ENCODE assay signal across 8 mouse cellular contexts in genomic region chr11:115536856-115537568, GRCm38 (mm10). TPM values are rescaled to one million over a fixed set of nuclear protein-coding genes. Genes with fewer than 3 reads are reported as not detected.
DNase-seq lines count a peak whose midpoint lies in the region; ATAC-seq lines count a peak whose summit lies in the region.

No protein-coding gene starts in this region.

- H3K4me2 ChIP-seq in heart, embryonic 14.5 days (ENCODE audit: low read length), result peak overlapping the region; percentile 90
- peak overlapping the region; percentile 85 for H3K4me2 ChIP-seq in hindbrain, embryonic 12.5 days (replicated peaks)
- peak overlapping the region; percentile 39 for H3K4me2 ChIP-seq in midbrain, embryonic 11.5 days

- H3K4me1 ChIP-seq in heart, embryonic 14.5 days (ENCODE audit: control insufficient read depth in 2 of 2, insufficient read depth in 2 of 2, low read length in 2 of 2), result peaks cover 3 to 11% of the 10 kb centered on the region in 2 experiments; a peak in 2 of 4 replicates
- H3K4me1 ChIP-seq in hindbrain, embryonic 12.5 days, result peaks cover 10% of the 10 kb centered on the region
- H3K4me1 ChIP-seq in midbrain, embryonic 11.5 days (ENCODE audit: control insufficient read depth, insufficient read depth, low read length), result peaks cover 11% of the 10 kb centered on the region

- H3K9ac ChIP-seq in heart, embryonic 14.5 days (ENCODE audit: low read length), result no peak overlapping the region
- H3K9ac ChIP-seq in hindbrain, embryonic 12.5 days, result no peak overlapping the region
- H3K9ac ChIP-seq in midbrain, embryonic 11.5 days (ENCODE audit: low read length), result peak overlapping the region; percentile 24; the same call in 1 of the 2 replicates

- WGBS in heart, embryonic 14.5 days, result 83% methylated on average over 10 of the region's 10 CpGs
- 81% methylated on average over 10 of the region's 10 CpGs for WGBS in hindbrain, embryonic 12.5 days
- 89% methylated on average over 10 of the region's 10 CpGs for WGBS in midbrain, embryonic 11.5 days

- H3K4me3 ChIP-seq in heart, embryonic 14.5 days (ENCODE audit: control insufficient read depth in 1 of 2, insufficient read depth in 1 of 2, low read depth in 1 of 2, low read length in 2 of 2), result peak overlapping the region; percentile 30 to 96; a peak in 2 of 4 replicates
- peak overlapping the region; percentile 95; the same call in 1 of the 2 replicates for H3K4me3 ChIP-seq in hindbrain, embryonic 12.5 days
- H3K4me3 ChIP-seq in midbrain, embryonic 11.5 days (ENCODE audit: low read depth, low read length), result no peak overlapping the region

- intact Hi-C loops in heart, postnatal 36 days (cut with DNase I), result loop anchor here (2.0 kb wide), 1 partner anchor 28 kb away; the partner anchor contains the start of gene Nup85

- H3K27me3 ChIP-seq in heart, embryonic 14.5 days (ENCODE audit: control insufficient read depth, insufficient read depth, low read length), result no peaks in the 10 kb centered on the region
- H3K27me3 ChIP-seq in hindbrain, embryonic 12.5 days, result no peaks in the 10 kb centered on the region
- no peaks in the 10 kb centered on the region for H3K27me3 ChIP-seq in midbrain, embryonic 11.5 days (ENCODE audit: control insufficient read depth, insufficient read depth, low read length)

- peaks cover 22% of the 10 kb centered on the region for H3K36me3 ChIP-seq in heart, embryonic 14.5 days (ENCODE audit: control insufficient read depth, insufficient read depth, low read length)
- peaks cover 21% of the 10 kb centered on the region for H3K36me3 ChIP-seq in hindbrain, embryonic 12.5 days
- peaks cover 15% of the 10 kb centered on the region for H3K36me3 ChIP-seq in midbrain, embryonic 11.5 days (ENCODE audit: control insufficient read depth, insufficient read depth, low read length)

- ATAC-seq in heart, embryonic 14.5 days (ENCODE audit: insufficient number of reproducible peaks, insufficient read depth, low FRiP score, low read depth), result no peak
- ATAC-seq in hindbrain, embryonic 12.5 days (ENCODE audit: low FRiP score), result no peak
- 0 out of 2 replicates have a peak, but pooled peaks have one; percentile 8 for ATAC-seq in midbrain, embryonic 11.5 days (ENCODE audit: low FRiP score)
- no peak for ATAC-seq in granulocyte monocyte progenitor cell, adult 5-6 weeks (replicated peaks; ENCODE audit: poor library complexity, severe bottlenecking)

- DNase-seq in heart, postnatal 36 days, result no peak
- peak; percentile 69 for DNase-seq in 3T3-L1 (ENCODE audit: low read depth, low spot score)
- DNase-seq in NIH3T3 (ENCODE audit: low read depth), result peak; percentile 57
- no peak for DNase-seq in midbrain, embryonic 11.5 days (ENCODE audit: low spot score, missing footprints)
- DNase-seq in thymus, postnatal 4 days, result peak; percentile 48

- peak overlapping the region; percentile 96 to 100 for H3K27ac ChIP-seq in heart, embryonic 14.5 days (replicated peaks in 1 of 2; ENCODE audit: control insufficient read depth in 1 of 2, insufficient read depth in 1 of 2, low read depth in 2 of 2, low read length in 2 of 2)
- H3K27ac ChIP-seq in hindbrain, embryonic 12.5 days, result peak overlapping the region; percentile 99
- peak overlapping the region; percentile 98 for H3K27ac ChIP-seq in midbrain, embryonic 11.5 days (ENCODE audit: low read depth, low read length)

- H3K9me3 ChIP-seq in heart, embryonic 14.5 days (ENCODE audit: control insufficient read depth, low read length), result no peaks in the 10 kb centered on the region
- no peaks in the 10 kb centered on the region for H3K9me3 ChIP-seq in hindbrain, embryonic 12.5 days (replicated peaks)
- no peaks in the 10 kb centered on the region for H3K9me3 ChIP-seq in midbrain, embryonic 11.5 days (ENCODE audit: control insufficient read depth, low read length)

RNA-seq across cellular contexts. Expression of gene Sumo2, which starts 0.9 kb away (rescaled TPM):
- 600 and 636 TPM in 2 replicates for polyA plus RNA-seq in heart, embryonic 14.5 days (2014; fragmentation: Nextera tagmentation; extraction: Ambion mirVana)
- 100 to 1,000 TPM; 165 to 185 TPM for total RNA-seq in heart, postnatal 36 days (2021)
- polyA plus RNA-seq in hindbrain, embryonic 12.5 days (2016; fragmentation: Nextera tagmentation; extraction: Ambion mirVana), result 1,185 and 1,202 TPM in 2 replicates
- polyA plus RNA-seq in midbrain, embryonic 11.5 days (2014; fragmentation: Nextera tagmentation; extraction: Ambion mirVana), result 1,615 and 1,739 TPM in 2 replicates
- total RNA-seq in granulocyte monocyte progenitor cell, adult 5-6 weeks (2014; fragmentation: Nextera tagmentation), result 482 and 644 TPM in 2 replicates
- total RNA-seq in granulocyte monocyte progenitor cell, adult 5-6 weeks (2017), result 590 and 678 TPM in 2 replicates

RNA-seq across cellular contexts. Expression of gene Jpt1, which starts 22.8 kb away (rescaled TPM):
- 511 and 538 TPM in 2 replicates for polyA plus RNA-seq in heart, embryonic 14.5 days (2014; fragmentation: Nextera tagmentation; extraction: Ambion mirVana)
- 100 to 1,000 TPM; 124 to 143 TPM for total RNA-seq in heart, postnatal 36 days (2021)
- 953 and 959 TPM in 2 replicates for polyA plus RNA-seq in hindbrain, embryonic 12.5 days (2016; fragmentation: Nextera tagmentation; extraction: Ambion mirVana)
- 954 and 958 TPM in 2 replicates for polyA plus RNA-seq in midbrain, embryonic 11.5 days (2014; fragmentation: Nextera tagmentation; extraction: Ambion mirVana)
- 100 and 137 TPM in 2 replicates for total RNA-seq in granulocyte monocyte progenitor cell, adult 5-6 weeks (2014; fragmentation: Nextera tagmentation)
- 136 and 149 TPM in 2 replicates for total RNA-seq in granulocyte monocyte progenitor cell, adult 5-6 weeks (2017)

RNA-seq across cellular contexts. Expression of gene Nup85, which starts 27.2 kb away (rescaled TPM):
- polyA plus RNA-seq in heart, embryonic 14.5 days (2014; fragmentation: Nextera tagmentation; extraction: Ambion mirVana), result 85.2 and 89.3 TPM in 2 replicates
- total RNA-seq in heart, postnatal 36 days (2021), result 10 to 100 TPM; 23.5 to 23.8 TPM
- 139 and 144 TPM in 2 replicates for polyA plus RNA-seq in hindbrain, embryonic 12.5 days (2016; fragmentation: Nextera tagmentation; extraction: Ambion mirVana)
- polyA plus RNA-seq in midbrain, embryonic 11.5 days (2014; fragmentation: Nextera tagmentation; extraction: Ambion mirVana), result 195 and 197 TPM in 2 replicates
- 172 and 175 TPM in 2 replicates for total RNA-seq in granulocyte monocyte progenitor cell, adult 5-6 weeks (2014; fragmentation: Nextera tagmentation)
- total RNA-seq in granulocyte monocyte progenitor cell, adult 5-6 weeks (2017), result 170 and 173 TPM in 2 replicates

RNA-seq across cellular contexts. Expression of gene Nt5c, which starts 45.4 kb away (rescaled TPM):
- 54.5 and 56.2 TPM in 2 replicates for polyA plus RNA-seq in heart, embryonic 14.5 days (2014; fragmentation: Nextera tagmentation; extraction: Ambion mirVana)
- total RNA-seq in heart, postnatal 36 days (2021), result 10 to 100 TPM; 13.1 to 14.2 TPM
- polyA plus RNA-seq in hindbrain, embryonic 12.5 days (2016; fragmentation: Nextera tagmentation; extraction: Ambion mirVana), result 81.5 and 86.5 TPM in 2 replicates
- 68.3 and 69.8 TPM in 2 replicates for polyA plus RNA-seq in midbrain, embryonic 11.5 days (2014; fragmentation: Nextera tagmentation; extraction: Ambion mirVana)
- total RNA-seq in granulocyte monocyte progenitor cell, adult 5-6 weeks (2014; fragmentation: Nextera tagmentation), result 75.8 and 96.5 TPM in 2 replicates
- total RNA-seq in granulocyte monocyte progenitor cell, adult 5-6 weeks (2017), result 113 and 118 TPM in 2 replicates

Comparison
In these comparisons a context has a peak if more than half of its experiments do, and no peak if none do; other contexts are left out.
1. H3K4me2 ChIP-seq: peak in every context shown above with its lines; median percentile 90 in heart, embryonic 14.5 days; 85 in hindbrain, embryonic 12.5 days; 39 in midbrain, embryonic 11.5 days.
2. DNase-seq: peak in 3T3-L1 (single experiment), NIH3T3 (single experiment) and thymus, postnatal 4 days (single experiment); none in heart, postnatal 36 days (0 of 2) and midbrain, embryonic 11.5 days (single experiment).
3. Peak in every context shown above with its lines, with median percentiles within 50 percentile points of each other: H3K27ac ChIP-seq.